Mouse (Mus musculus): ENCODE results near the gene Gabbr2. TPM values are rescaled to one million over a fixed set of nuclear protein-coding genes. Genes with fewer than 3 reads are reported as not detected.

Gene Gabbr2
- total and polyA plus RNA-seq, 3 experiments, result not detected

GRCm38 (mm10) chr4:46716361-46716760 lies 275.3 kb downstream of the Gabbr2 start:
- Histone ChIP-seq H3K79me2 (replicated peaks; ENCODE audit: control insufficient read depth, extremely low read depth, insufficient read depth, poor library complexity, severe bottlenecking) (no peaks in the 10 kb centered on the region), H3K4me1 (ENCODE audit: control insufficient read depth in 1 of 2, insufficient read depth in 2 of 2) (no peaks in the 10 kb centered on the region), H3K4me2 (ENCODE audit: insufficient read depth, low read depth, poor library complexity, severe bottlenecking) (no peak overlapping the region), H3K4me3 (replicated peaks in 1 of 3; ENCODE audit: low read depth in 2 of 3, low read length in 2 of 3, poor library complexity in 1 of 3) (no peak overlapping the region), H3K27me3 (replicated peaks) (peaks cover 82% of the 10 kb centered on the region), H3K36me3 (replicated peaks in 1 of 2; ENCODE audit: control insufficient read depth in 1 of 2, insufficient read depth in 1 of 2, low read length in 1 of 2) (no peaks in the 10 kb centered on the region), H3K9ac (ENCODE audit: insufficient read depth, low read depth) (no peak overlapping the region), H3K27ac (ENCODE audit: insufficient read depth, low read depth) (no peak overlapping the region), H3K9me3 (replicated peaks; ENCODE audit: low read length) (no peaks in the 10 kb centered on the region)
- dilution Hi-C loops (cut with MboI; ENCODE audit: extremely low pct_ligation_motif_present, extremely low pct_unique_long_range_greater_than_20kb, low sequenced_read_pairs) (no loop called here), in situ Hi-C loops (cut with MboI; ENCODE audit: low pct_ligation_motif_present, low pct_unique_long_range_greater_than_20kb, low sequenced_read_pairs) (no loop called here)
- no peak for DNase-seq (ENCODE audit: extremely low read depth)
- no peak for TF ChIP-seq ZMIZ1 (IDR thresholded peaks at IDR 0.05; ENCODE audit: low read depth, low read length)
- TF ChIP-seq MYC (IDR thresholded peaks at IDR 0.05; ENCODE audit: low read depth, low read length), result no peak
- no peak for TF ChIP-seq PAX5 (IDR thresholded peaks at IDR 0.05; ENCODE audit: low read length)
- no peak for TF ChIP-seq HCFC1 (IDR thresholded peaks at IDR 0.05; ENCODE audit: low read depth, low read length)
- TF ChIP-seq ZNF384 (IDR thresholded peaks at IDR 0.05; ENCODE audit: low read depth, low read length), result no peak
- no peak for TF ChIP-seq RCOR1 (conservative IDR thresholded peaks at IDR 0.05; ENCODE audit: low read depth, low read length)
- no peak for TF ChIP-seq MEF2A (IDR thresholded peaks at IDR 0.05; ENCODE audit: borderline replicate concordance, low read depth, low read length)
- TF ChIP-seq KAT2A (IDR thresholded peaks at IDR 0.05; ENCODE audit: insufficient replicate concordance, low read length), result no peak
- no peak for TF ChIP-seq ELF1 (IDR thresholded peaks at IDR 0.05; ENCODE audit: low read depth, low read length)
- no peak for TF ChIP-seq ZKSCAN1 (IDR thresholded peaks at IDR 0.05; ENCODE audit: borderline replicate concordance, low read depth, low read length)
- TF ChIP-seq MXI1 (IDR thresholded peaks at IDR 0.05; ENCODE audit: low read depth, low read length), result no peak
- no peak for TF ChIP-seq CTCF (conservative IDR thresholded peaks at IDR 0.05 in 1 of 2, IDR thresholded peaks at IDR 0.05 in 1 of 2; ENCODE audit: low read depth in 2 of 2, low read length in 2 of 2)
- no peak for TF ChIP-seq JUN (IDR thresholded peaks at IDR 0.05; ENCODE audit: insufficient read depth, low read depth, low read length)

- Histone ChIP-seq H3K9ac (ENCODE audit: insufficient read depth, low read depth) (no peak overlapping the region), H3K27me3 (replicated peaks) (peaks cover 56% of the 10 kb centered on the region), H3K36me3 (replicated peaks in 1 of 2; ENCODE audit: control insufficient read depth in 1 of 2, insufficient read depth in 1 of 2, low read length in 1 of 2) (no peaks in the 10 kb centered on the region), H3K4me1 (ENCODE audit: control insufficient read depth in 1 of 2, insufficient read depth in 2 of 2) (no peaks in the 10 kb centered on the region), H3K4me2 (ENCODE audit: insufficient read depth, low read depth, poor library complexity, severe bottlenecking) (no peak overlapping the region), H3K27ac (ENCODE audit: insufficient read depth, low read depth) (no peak overlapping the region), H3K79me2 (replicated peaks; ENCODE audit: control insufficient read depth, extremely low read depth, insufficient read depth, poor library complexity, severe bottlenecking) (no peaks in the 10 kb centered on the region), H3K4me3 (replicated peaks in 1 of 3; ENCODE audit: low read depth in 2 of 3, low read length in 2 of 3, poor library complexity in 1 of 3) (no peak overlapping the region), H3K9me3 (replicated peaks; ENCODE audit: low read length) (no peaks in the 10 kb centered on the region)
- no peak for DNase-seq (ENCODE audit: extremely low read depth)
- in situ Hi-C loops (cut with MboI; ENCODE audit: low pct_ligation_motif_present, low pct_unique_long_range_greater_than_20kb, low sequenced_read_pairs), result no loop called here
- dilution Hi-C loops (cut with MboI; ENCODE audit: extremely low pct_ligation_motif_present, extremely low pct_unique_long_range_greater_than_20kb, low sequenced_read_pairs), result no loop called here
- no peak for TF ChIP-seq NELFE (IDR thresholded peaks at IDR 0.05; ENCODE audit: low read depth, low read length)
- no peak for TF ChIP-seq MEF2A (IDR thresholded peaks at IDR 0.05; ENCODE audit: borderline replicate concordance, low read depth, low read length)
- TF ChIP-seq PAX5 (IDR thresholded peaks at IDR 0.05; ENCODE audit: low read length), result no peak
- no peak for TF ChIP-seq ETS1 (conservative IDR thresholded peaks at IDR 0.05; ENCODE audit: low read depth, low read length)
- no peak for TF ChIP-seq POLR2AphosphoS2 (IDR thresholded peaks at IDR 0.05; ENCODE audit: low read depth, low read length)
- no peak for TF ChIP-seq EP300 (IDR thresholded peaks at IDR 0.05; ENCODE audit: low read length)
- no peak for TF ChIP-seq CHD2 (IDR thresholded peaks at IDR 0.05; ENCODE audit: low read length)
- no peak for TF ChIP-seq JUND (conservative IDR thresholded peaks at IDR 0.05; ENCODE audit: low read depth, low read length)
- TF ChIP-seq RCOR1 (conservative IDR thresholded peaks at IDR 0.05; ENCODE audit: low read depth, low read length), result no peak
- no peak for TF ChIP-seq POLR2A (IDR thresholded peaks at IDR 0.05; ENCODE audit: low read depth, low read length)
These were observed 281.1 kb downstream of the Gabbr2 start for GRCm38 (mm10) chr4:46710523-46710922.
